Mouse (Mus musculus): ENCODE data around the gene Exosc10. TPM values are rescaled to one million over a fixed set of nuclear protein-coding genes. Genes with fewer than 3 reads are reported as not detected.

Gene Exosc10
- 8.6 and 11.3 TPM in 2 replicates for polyA plus RNA-seq (2012; rRNA removed)

GRCm38 (mm10) chr4:148558297-148559000 lies at the start of gene Exosc10:
TSS of gene Exosc10 (plus strand) at chr4:148558429.
- H3K27me3 ChIP-seq (ENCODE audit: control insufficient read depth, insufficient read depth, low read length), result no peaks in the 10 kb centered on the region
- H3K4me1 ChIP-seq (ENCODE audit: control insufficient read depth, insufficient read depth, insufficient read length, low read length), result no peaks in the 10 kb centered on the region; the same call in 1 of the 2 replicates
- under 1% methylated on average over 63 of the region's 63 CpGs for WGBS
- TF ChIP-seq POLR2A (IDR thresholded peaks at IDR 0.05; ENCODE audit: low read depth, low read length), result peak; percentile 77
- TF ChIP-seq CTCF (IDR thresholded peaks at IDR 0.05; ENCODE audit: extremely low read depth, insufficient read length, insufficient replicate concordance, low read depth, low read length), result no peak
- peaks cover 27% of the 10 kb centered on the region for H3K36me3 ChIP-seq (ENCODE audit: control insufficient read depth, insufficient read depth, low read length)
- H3K27ac ChIP-seq (ENCODE audit: insufficient read depth, low read depth, low read length), result peak within 1 kb of the TSS; percentile 72
- peak within 1 kb of the TSS; percentile 100 for H3K4me3 ChIP-seq (ENCODE audit: low read depth, low read length)

DNA sequence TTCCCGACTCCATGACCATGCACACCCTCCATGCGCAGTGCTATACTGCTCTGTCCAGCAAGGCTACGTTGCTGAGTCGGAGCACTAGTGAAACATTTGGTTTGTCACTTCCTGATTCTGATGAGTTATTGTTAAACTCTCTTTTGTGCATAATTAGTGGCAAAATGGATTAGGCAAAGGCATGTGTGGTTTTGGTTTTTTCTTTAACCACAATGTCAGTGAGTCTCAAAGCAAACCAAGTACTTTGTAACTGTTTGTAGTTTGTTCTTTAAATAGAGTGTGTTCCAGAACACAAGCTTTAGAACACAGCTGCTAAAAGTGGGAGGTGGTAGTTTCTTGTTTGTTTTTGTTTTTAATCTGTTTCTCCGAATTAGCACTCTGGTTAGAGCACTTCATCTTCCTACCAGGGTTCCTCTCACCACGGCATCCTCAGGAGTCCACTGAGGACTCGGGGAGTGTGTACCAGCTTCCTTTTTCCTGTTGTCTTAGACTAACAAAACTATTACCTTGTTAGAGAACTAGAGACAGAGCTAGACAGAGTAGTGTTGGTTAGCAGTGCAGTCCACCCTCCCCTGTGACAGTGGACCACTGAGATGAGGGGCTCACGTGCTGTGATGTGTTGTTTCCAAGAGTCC lies 48.7 kb upstream of the Exosc10 start:
- WGBS, result 74% methylated on average over 8 of the region's 8 CpGs
- Histone ChIP-seq H3K36me3 (ENCODE audit: control insufficient read depth, insufficient read depth, low read length) (peaks cover 17% of the 10 kb centered on the region), H3K27me3 (ENCODE audit: control insufficient read depth, insufficient read depth, low read length) (no peaks in the 10 kb centered on the region), H3K4me1 (ENCODE audit: control insufficient read depth, insufficient read depth, insufficient read length, low read length) (no peaks in the 10 kb centered on the region), H3K4me3 (ENCODE audit: low read depth, low read length) (no peak overlapping the region), H3K27ac (ENCODE audit: insufficient read depth, low read depth, low read length) (0 out of 2 replicates have a peak overlapping the region, but pooled peaks have one; percentile 4)
- TF ChIP-seq CTCF (IDR thresholded peaks at IDR 0.05; ENCODE audit: extremely low read depth, insufficient read length, insufficient replicate concordance, low read depth, low read length) (no peak), POLR2A (IDR thresholded peaks at IDR 0.05; ENCODE audit: low read depth, low read length) (no peak)

DNA sequence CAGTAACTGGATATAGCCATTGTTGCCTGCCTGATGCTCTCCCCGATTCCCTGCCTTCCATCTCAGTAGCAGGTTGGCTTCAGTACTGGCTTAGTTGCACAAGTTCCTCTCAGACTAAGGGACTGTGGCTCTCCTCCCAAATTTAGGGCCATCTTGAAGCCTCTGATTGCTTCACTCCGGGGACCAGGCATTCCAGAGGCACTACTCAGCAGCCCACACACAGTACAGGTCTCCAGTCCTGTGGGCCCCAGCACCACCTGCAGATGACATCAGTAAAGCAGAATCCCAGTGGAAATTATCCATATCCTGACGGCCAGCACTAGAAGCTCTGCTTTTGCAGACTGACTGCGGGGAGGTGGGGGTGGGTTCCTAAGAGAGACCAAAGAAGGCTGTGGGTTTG lies 47.5 kb upstream of the Exosc10 start:
- no peak for TF ChIP-seq POLR2A (IDR thresholded peaks at IDR 0.05; ENCODE audit: low read depth, low read length)
- TF ChIP-seq CTCF (IDR thresholded peaks at IDR 0.05; ENCODE audit: extremely low read depth, insufficient read length, insufficient replicate concordance, low read depth, low read length), result no peak
- Histone ChIP-seq H3K27me3 (ENCODE audit: control insufficient read depth, insufficient read depth, low read length) (no peaks in the 10 kb centered on the region), H3K4me1 (ENCODE audit: control insufficient read depth, insufficient read depth, insufficient read length, low read length) (no peaks in the 10 kb centered on the region), H3K36me3 (ENCODE audit: control insufficient read depth, insufficient read depth, low read length) (peaks cover 24% of the 10 kb centered on the region), H3K27ac (ENCODE audit: insufficient read depth, low read depth, low read length) (no peak overlapping the region), H3K4me3 (ENCODE audit: low read depth, low read length) (no peak overlapping the region)
- WGBS, result 84% methylated on average over 4 of the region's 4 CpGs

- Histone ChIP-seq H3K27me3 (ENCODE audit: control insufficient read depth, insufficient read depth, low read length) (no peaks in the 10 kb centered on the region), H3K4me3 (ENCODE audit: low read depth, low read length) (no peak overlapping the region), H3K4me1 (ENCODE audit: control insufficient read depth, insufficient read depth, insufficient read length, low read length) (no peaks in the 10 kb centered on the region), H3K36me3 (ENCODE audit: control insufficient read depth, insufficient read depth, low read length) (peaks cover 24% of the 10 kb centered on the region), H3K27ac (ENCODE audit: insufficient read depth, low read depth, low read length) (no peak overlapping the region)
- 95% methylated on average over 4 of the region's 4 CpGs for WGBS
- TF ChIP-seq POLR2A (IDR thresholded peaks at IDR 0.05; ENCODE audit: low read depth, low read length) (no peak), CTCF (IDR thresholded peaks at IDR 0.05; ENCODE audit: extremely low read depth, insufficient read length, insufficient replicate concordance, low read depth, low read length) (no peak)
Measured at GRCm38 (mm10) chr4:148511334-148511733, 46.9 kb upstream of the Exosc10 start.

DNA sequence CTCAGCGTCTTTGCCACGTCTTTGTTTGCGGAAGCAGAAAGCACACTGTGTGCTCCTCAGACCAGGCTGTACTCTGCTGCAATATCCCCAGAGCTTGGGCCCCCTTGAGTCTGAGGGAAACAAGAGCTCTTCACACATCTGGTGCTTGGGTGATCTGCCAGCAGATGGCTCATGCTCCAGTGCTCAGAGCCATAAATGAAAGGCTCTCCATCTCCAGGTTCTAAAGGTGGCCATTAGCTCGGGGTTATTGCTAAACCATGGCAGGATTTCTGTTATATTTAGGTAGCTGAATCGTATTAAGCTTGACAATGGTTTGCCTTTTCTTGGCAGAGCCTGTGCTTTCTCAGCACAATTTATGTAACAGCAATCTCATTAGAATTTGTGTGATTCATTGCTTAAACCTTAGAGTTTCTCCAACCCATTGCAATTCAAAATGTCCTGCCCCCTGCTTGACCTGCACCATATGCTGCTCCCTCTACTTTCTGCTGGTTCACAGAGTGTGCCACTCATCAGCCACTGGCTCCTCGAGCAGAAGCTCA lies 45.1 kb upstream of the Exosc10 start:
- TF ChIP-seq CTCF (IDR thresholded peaks at IDR 0.05; ENCODE audit: extremely low read depth, insufficient read length, insufficient replicate concordance, low read depth, low read length), result no peak
- TF ChIP-seq POLR2A (IDR thresholded peaks at IDR 0.05; ENCODE audit: low read depth, low read length), result no peak
- 79% methylated on average over 6 of the region's 6 CpGs for WGBS
- Histone ChIP-seq H3K36me3 (ENCODE audit: control insufficient read depth, insufficient read depth, low read length) (peaks cover 31% of the 10 kb centered on the region), H3K4me1 (ENCODE audit: control insufficient read depth, insufficient read depth, insufficient read length, low read length) (no peaks in the 10 kb centered on the region), H3K27me3 (ENCODE audit: control insufficient read depth, insufficient read depth, low read length) (no peaks in the 10 kb centered on the region), H3K27ac (ENCODE audit: insufficient read depth, low read depth, low read length) (no peak overlapping the region), H3K4me3 (ENCODE audit: low read depth, low read length) (no peak overlapping the region)

GRCm38 (mm10) chr4:148515313-148515712 lies 42.9 kb upstream of the Exosc10 start:
- H3K4me3 ChIP-seq (ENCODE audit: low read depth, low read length), result no peak overlapping the region
- H3K27ac ChIP-seq (ENCODE audit: insufficient read depth, low read depth, low read length), result no peak overlapping the region
- TF ChIP-seq POLR2A (IDR thresholded peaks at IDR 0.05; ENCODE audit: low read depth, low read length) (no peak), CTCF (IDR thresholded peaks at IDR 0.05; ENCODE audit: extremely low read depth, insufficient read length, insufficient replicate concordance, low read depth, low read length) (no peak)
- no peaks in the 10 kb centered on the region for H3K27me3 ChIP-seq (ENCODE audit: control insufficient read depth, insufficient read depth, low read length)
- H3K4me1 ChIP-seq (ENCODE audit: control insufficient read depth, insufficient read depth, insufficient read length, low read length), result no peaks in the 10 kb centered on the region
- 86% methylated on average over 2 of the region's 2 CpGs for WGBS
- peaks cover 43% of the 10 kb centered on the region for H3K36me3 ChIP-seq (ENCODE audit: control insufficient read depth, insufficient read depth, low read length)

- 75% methylated on average over 4 of the region's 4 CpGs for WGBS
- Histone ChIP-seq H3K27me3 (ENCODE audit: control insufficient read depth, insufficient read depth, low read length) (no peaks in the 10 kb centered on the region), H3K36me3 (ENCODE audit: control insufficient read depth, insufficient read depth, low read length) (peaks cover 50% of the 10 kb centered on the region), H3K27ac (ENCODE audit: insufficient read depth, low read depth, low read length) (no peak overlapping the region), H3K4me3 (ENCODE audit: low read depth, low read length) (no peak overlapping the region), H3K4me1 (ENCODE audit: control insufficient read depth, insufficient read depth, insufficient read length, low read length) (no peaks in the 10 kb centered on the region)
- no peak for TF ChIP-seq POLR2A (IDR thresholded peaks at IDR 0.05; ENCODE audit: low read depth, low read length)
- TF ChIP-seq CTCF (IDR thresholded peaks at IDR 0.05; ENCODE audit: extremely low read depth, insufficient read length, insufficient replicate concordance, low read depth, low read length), result no peak
Measured at GRCm38 (mm10) chr4:148517809-148518208, 40.4 kb upstream of the Exosc10 start.
